Mouse (Mus musculus): ENCODE measurements at regions not wholly inside any gene's neighbourhood (a gene's known extent, or its start where the extent isn't known, plus 50 kb on each side); places are given as distances from the start of the nearest gene placed in this dataset.

- DNase-seq, result no peak
These were observed 120.9 kb upstream of the Trib2 start for GRCm38 (mm10) chr12:15937443-15938237.

GRCm38 (mm10) chr12:15932067-15932466 lies 115.3 kb upstream of the Trib2 start:
- DNase-seq, result no peak

- no peak for DNase-seq
These were observed 114.8 kb upstream of the Trib2 start for GRCm38 (mm10) chr12:15931535-15931934.

GRCm38 (mm10) chr12:15930155-15930554 lies 113.4 kb upstream of the Trib2 start:
- DNase-seq, result no peak

- peak; percentile 26 for DNase-seq
These were observed 112.8 kb upstream of the Trib2 start for GRCm38 (mm10) chr12:15929541-15929940.

GRCm38 (mm10) chr12:15918291-15918690 lies 101.6 kb upstream of the Trib2 start:
- DNase-seq, result no peak

- no peak for DNase-seq
These were observed 96.2 kb upstream of the Trib2 start for GRCm38 (mm10) chr12:15912959-15913358.

GRCm38 (mm10) chr12:15912491-15912890 lies 95.8 kb upstream of the Trib2 start:
- DNase-seq, result no peak

GRCm38 (mm10) chr12:15911254-15911991 lies 94.7 kb upstream of the Trib2 start:
- DNase-seq, result no peak

GRCm38 (mm10) chr12:15897539-15897938 lies 80.8 kb upstream of the Trib2 start:
- DNase-seq, result no peak

- DNase-seq, result peak; percentile 32
These were observed 79.8 kb upstream of the Trib2 start for GRCm38 (mm10) chr12:15896511-15896910.

GRCm38 (mm10) chr12:15895215-15895614 lies 78.5 kb upstream of the Trib2 start:
- DNase-seq, result no peak

- DNase-seq, result no peak
These were observed 73.9 kb upstream of the Trib2 start for GRCm38 (mm10) chr12:15890591-15890990.

- DNase-seq, result no peak
These were observed 63.2 kb upstream of the Trib2 start for GRCm38 (mm10) chr12:15879907-15880430.
